Mouse (Mus musculus) megakaryocyte, embryonic 14.5 days (primary cell): ENCODE data around the gene Mrtfa.

Experiments used
- FLI1 ChIP-seq: IDR thresholded peaks from 2 replicates; pipeline ENCODE4 v1.6.1; 2012; ENCODE audit warnings: low read length, inconsistent platforms, mixed read lengths
- GATA1 ChIP-seq: IDR thresholded peaks from 3 replicates; pipeline ENCODE4 v1.6.1; 2012; ENCODE audit warnings: mixed read lengths, low read length, inconsistent platforms, borderline replicate concordance

GRCm38 (mm10) chr15:81022437-81022836 is 168.1 kb downstream of the Mrtfa start:
- no peak for TF ChIP-seq GATA1
- no peak for TF ChIP-seq FLI1
